Mouse (Mus musculus) forebrain, embryonic 14.5 days (tissue): ENCODE measurements around the gene Hist1h1d. TPM values are rescaled to one million over a fixed set of nuclear protein-coding genes. Genes with fewer than 3 reads are reported as not detected.
"Not testable (repeated sequence)": the region's sequence is repeated elsewhere in the genome, so short reads cannot be mapped to it uniquely, and the experiment has no call there.

ENCODE experiments used
- ATAC-seq: fragments of 200-750 bp; cut with Nextera tagmentation; 2 replicates; pipeline ENCODE4 v1.8.0; 2017; ENCODE audit warnings: mild to moderate bottlenecking, moderate library complexity
- DNase-seq: peaks from one replicate; pipeline ENCODE4 v3.0.0-alpha.2; 2015; ENCODE audit warnings: low spot score
- H3K27ac ChIP-seq: fragments of 300-500 bp; sonication (generic); 2 replicates; pipeline ENCODE4 v1.5.1; 2014; ENCODE audit warnings: low read depth, mild to moderate bottlenecking, control low read depth, low read length, moderate library complexity
- H3K27me3 ChIP-seq: fragments of 300-500 bp; sonication (generic); replicated peaks from 2 replicates; pipeline ENCODE4 v1.6.1; 2014; ENCODE audit warnings: low read length, control low read depth, mixed read lengths; ENCODE audit not compliant: control insufficient read depth, insufficient read depth
- H3K36me3 ChIP-seq: fragments of 300-500 bp; sonication (generic); 2 replicates; pipeline ENCODE4 v1.6.1; 2014; ENCODE audit warnings: low read length, control low read depth; ENCODE audit not compliant: control insufficient read depth, insufficient read depth
- H3K4me1 ChIP-seq: fragments of 300-500 bp; sonication (generic); 2 replicates; pipeline ENCODE4 v1.6.1; 2014; ENCODE audit warnings: antibody characterized with exemption, low read length, control low read depth; ENCODE audit not compliant: control insufficient read depth, insufficient read depth
- H3K4me2 ChIP-seq: fragments of 300-500 bp; sonication (generic); 2 replicates; pipeline ENCODE4 v1.6.1; 2014; ENCODE audit warnings: mild to moderate bottlenecking, control low read depth, low read length
- H3K4me3 ChIP-seq: fragments of 300-500 bp; sonication (generic); 2 replicates; pipeline ENCODE4 v1.5.1; 2014; ENCODE audit warnings: low read depth, low read length, control low read depth
- H3K9ac ChIP-seq: fragments of 300-500 bp; sonication (generic); 2 replicates; pipeline ENCODE4 v1.6.1; 2014; ENCODE audit warnings: mild to moderate bottlenecking, low read length, control low read depth, moderate library complexity
- H3K9me3 ChIP-seq: fragments of 300-500 bp; sonication (generic); replicated peaks from 2 replicates; pipeline ENCODE4 v1.6.1; 2016; ENCODE audit warnings: low read length, control low read depth, mixed read lengths; ENCODE audit not compliant: control insufficient read depth
- WGBS: fragments of 180-500 bp; shearing (Covaris S2); extraction: QIAGEN DNeasy Blood & Tissue Kit; methylation state at CpG from one replicate; pipeline ENCODE4 v1.1.7; 2014; 5-methylcytosine and 5-hydroxymethylcytosine counted together
- polyA plus RNA-seq: library from polyadenylated mRNA; unstranded; fragments of >200 nt; fragmentation: Nextera tagmentation; extraction: Ambion mirVana; gene quantifications from 2 replicates; pipeline ENCODE4 v1.2.1, GENCODE M21; 2014

Hist1h1d gene
- polyA plus RNA-seq, 1 experiment from 2014 or later = 0.52 TPM

DNA sequence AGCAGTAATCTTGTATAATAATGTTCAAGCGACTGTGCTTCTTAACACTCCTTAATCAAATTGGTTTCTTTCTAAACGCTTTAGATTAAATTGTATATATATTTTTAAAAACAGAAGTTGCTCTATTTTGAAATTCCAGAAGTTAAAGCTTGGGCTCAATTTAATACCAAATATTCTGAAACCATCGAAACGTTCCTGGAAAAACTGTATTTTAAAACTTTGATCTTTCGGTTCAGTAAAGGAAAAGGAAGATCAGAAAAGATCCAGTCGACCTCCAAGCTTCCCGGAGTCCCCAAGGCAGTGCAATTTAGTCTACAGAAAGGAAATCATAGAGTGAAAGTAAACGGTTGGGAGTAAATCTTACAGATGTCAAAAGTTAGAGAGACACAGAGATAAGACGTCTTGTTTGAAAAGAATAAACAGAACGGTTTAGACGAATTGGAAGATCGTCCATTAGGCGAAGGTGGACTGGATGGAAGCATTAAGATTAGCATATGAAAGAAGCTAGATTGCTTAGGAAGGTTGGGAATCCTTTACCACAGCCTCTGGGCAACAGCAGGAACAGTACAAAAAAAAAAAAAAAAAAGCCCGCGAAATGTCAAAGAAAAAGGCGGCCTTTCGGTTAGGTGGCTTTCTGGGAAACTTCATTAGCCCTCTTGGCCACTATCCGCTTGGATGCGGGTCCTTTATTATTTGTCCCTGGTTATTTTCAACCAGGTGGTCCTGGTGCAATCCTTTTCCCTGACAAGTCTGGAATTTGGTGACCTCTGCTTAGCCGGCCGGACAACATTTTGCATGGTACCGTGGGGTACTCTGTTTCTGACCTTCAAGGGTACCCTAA lies 33.3 kb downstream of the Hist1h1d start:
- Histone ChIP-seq H3K36me3 (no peaks in the 10 kb centered on the region), H3K4me1 (peaks cover 25% of the 10 kb centered on the region), H3K27me3 (no peaks in the 10 kb centered on the region), H3K4me3 (peak overlapping the region; percentile 42), H3K9me3 (no peaks in the 10 kb centered on the region), H3K4me2 (peak overlapping the region; percentile 93), H3K27ac (peak overlapping the region; percentile 96), H3K9ac (peak overlapping the region; percentile 48)
- ATAC-seq (peak; percentile 14; the same call in 1 of the 2 replicates), DNase-seq (peak; percentile 41)
- under 1% methylated on average over 22 of the region's 22 CpGs for WGBS

DNA sequence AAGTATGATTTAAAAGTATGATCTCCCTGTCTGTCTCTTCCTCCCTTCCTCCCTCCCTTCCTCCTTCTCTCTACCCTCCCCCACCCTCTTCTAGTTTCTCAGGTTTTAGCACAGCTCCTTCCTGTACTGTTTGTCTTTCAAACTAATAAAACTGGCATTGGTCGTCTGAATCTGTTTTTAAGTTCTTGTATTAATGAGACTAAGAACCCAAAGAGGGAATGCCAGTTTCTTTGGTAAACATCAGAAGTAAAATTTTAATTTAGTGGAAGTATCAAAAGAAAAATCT lies 33.8 kb downstream of the Hist1h1d start:
- peak overlapping the region; percentile 42; the same call in 1 of the 2 replicates for H3K4me3 ChIP-seq
- H3K27me3 ChIP-seq = no peaks in the 10 kb centered on the region
- peak overlapping the region; percentile 93 for H3K4me2 ChIP-seq
- ATAC-seq (no peak), DNase-seq (no peak)
- H3K36me3 ChIP-seq = no peaks in the 10 kb centered on the region
- H3K9me3 ChIP-seq = no peaks in the 10 kb centered on the region
- 5% methylated on average over 1 of the region's 1 CpGs for whole genome bisulfite sequencing
- peak overlapping the region; percentile 48 for H3K9ac ChIP-seq
- peak overlapping the region; percentile 84 for H3K27ac ChIP-seq
- H3K4me1 ChIP-seq = peaks cover 24% of the 10 kb centered on the region

DNA sequence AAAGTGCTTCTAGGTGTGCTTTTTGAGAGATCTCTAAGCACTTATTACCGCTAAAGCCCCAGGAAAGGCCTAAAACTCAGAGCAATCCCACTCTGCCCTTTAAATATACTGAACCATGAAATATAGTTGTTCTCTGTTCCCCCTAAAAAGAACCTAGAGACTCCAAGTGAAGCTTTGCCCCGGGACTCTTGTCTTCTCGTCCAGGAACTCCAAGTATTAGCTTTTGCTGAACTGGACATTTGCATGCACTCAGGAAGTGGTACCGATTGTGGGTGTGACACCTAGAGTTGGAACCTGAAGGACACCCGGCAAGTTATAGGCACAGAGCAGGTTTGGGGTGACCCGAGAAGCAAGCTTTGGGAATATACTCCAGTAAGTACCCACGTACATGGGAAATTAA lies 38.1 kb downstream of the Hist1h1d start:
- H3K4me3 ChIP-seq = no peak overlapping the region
- H3K4me1 ChIP-seq = peaks cover 5% of the 10 kb centered on the region; the same call in 1 of the 2 replicates
- no peak overlapping the region for H3K4me2 ChIP-seq
- WGBS = 94% methylated on average over 7 of the region's 7 CpGs
- no peaks in the 10 kb centered on the region for H3K36me3 ChIP-seq
- H3K27ac ChIP-seq = no peak overlapping the region
- no peak for DNase-seq
- no peak for ATAC-seq
- H3K9ac ChIP-seq = no peak overlapping the region
- H3K9me3 ChIP-seq = no peaks in the 10 kb centered on the region
- H3K27me3 ChIP-seq = no peaks in the 10 kb centered on the region

DNA sequence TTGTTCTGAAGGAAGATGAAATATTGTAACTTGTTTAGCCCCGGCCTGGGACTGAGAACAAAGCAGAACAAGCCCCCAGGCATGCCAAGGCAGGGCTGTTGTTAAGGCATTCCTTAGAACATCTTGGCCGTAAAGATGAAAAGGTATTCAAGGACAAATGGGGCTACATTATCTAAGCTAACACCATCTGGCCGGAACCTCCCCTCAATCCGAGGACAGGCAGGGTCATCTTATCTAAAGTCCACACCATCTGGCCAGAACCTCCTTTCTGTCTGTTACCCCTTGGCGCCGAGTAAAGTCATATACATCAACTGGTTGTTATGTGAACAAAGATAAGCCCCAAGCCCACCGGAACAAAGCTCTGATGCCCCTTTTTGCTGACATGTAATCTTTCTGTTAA lies 38.8 kb downstream of the Hist1h1d start:
- not testable (repeated sequence) for H3K9ac ChIP-seq, H3K27ac ChIP-seq, DNase-seq, H3K4me3 ChIP-seq, H3K27me3 ChIP-seq, ATAC-seq, H3K9me3 ChIP-seq, H3K4me2 ChIP-seq, H3K36me3 ChIP-seq, H3K4me1 ChIP-seq
- WGBS = 94% methylated on average over 7 of the region's 7 CpGs

DNA sequence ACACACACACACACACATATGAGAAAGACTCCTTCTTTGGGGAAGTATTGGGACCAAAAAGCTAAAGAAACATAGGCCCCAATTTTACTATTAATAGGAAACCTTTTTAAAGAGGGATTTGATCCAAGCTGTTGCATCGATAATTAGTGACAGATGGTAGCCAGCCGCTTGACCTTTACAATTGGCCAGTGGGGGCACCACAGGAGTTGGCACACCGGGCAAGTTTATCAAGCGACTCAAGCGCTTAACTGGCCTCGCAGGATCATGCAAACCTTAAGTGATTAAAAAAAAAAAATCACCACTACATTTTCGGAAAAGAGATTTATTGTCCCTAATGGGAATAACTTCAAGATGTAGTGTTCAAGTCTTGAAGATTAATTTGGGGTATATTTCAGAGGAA lies 39.6 kb downstream of the Hist1h1d start:
- ATAC-seq = no peak
- Histone ChIP-seq H3K9me3 (no peaks in the 10 kb centered on the region), H3K27me3 (no peaks in the 10 kb centered on the region), H3K4me2 (no peak overlapping the region), H3K36me3 (no peaks in the 10 kb centered on the region), H3K27ac (no peak overlapping the region), H3K4me3 (no peak overlapping the region), H3K9ac (no peak overlapping the region), H3K4me1 (no peaks in the 10 kb centered on the region)
- DNase-seq = no peak
- 91% methylated on average over 7 of the region's 7 CpGs for WGBS

DNA sequence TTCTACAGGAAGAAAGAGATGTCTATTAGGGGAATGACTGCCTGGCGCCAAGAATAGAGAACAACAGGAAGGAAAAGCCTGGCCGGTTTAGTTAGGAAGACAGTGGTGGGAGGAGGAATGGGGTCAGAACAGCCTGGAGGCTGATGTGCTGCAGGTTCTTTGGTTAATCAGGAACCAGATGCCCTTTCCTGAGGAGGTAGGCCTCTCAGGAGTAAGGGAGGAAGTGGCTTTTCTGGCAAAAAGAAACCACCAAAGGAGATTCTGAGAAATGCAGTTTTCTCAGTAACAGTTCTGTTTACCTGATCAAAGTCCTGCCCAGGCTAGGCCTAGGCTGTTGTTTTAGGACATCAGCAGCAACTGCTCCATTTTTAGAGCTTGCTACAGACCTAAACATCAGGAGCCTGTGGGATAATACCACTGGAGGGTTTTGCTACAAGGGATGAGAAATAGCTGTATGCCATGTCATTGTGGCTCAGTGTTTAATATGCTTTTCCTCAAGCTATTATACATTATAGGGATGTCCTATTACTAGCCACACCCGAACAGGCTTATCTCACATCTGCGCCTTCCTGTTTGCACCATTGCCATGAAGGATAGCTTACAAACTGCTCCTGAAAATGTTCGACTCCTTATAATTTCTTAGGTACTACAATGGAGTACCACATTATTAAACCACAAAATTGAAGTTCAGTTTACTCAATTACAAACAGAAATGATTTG lies 40.1 kb downstream of the Hist1h1d start:
- Histone ChIP-seq H3K36me3 (no peaks in the 10 kb centered on the region), H3K9me3 (no peaks in the 10 kb centered on the region), H3K4me2 (no peak overlapping the region), H3K9ac (no peak overlapping the region), H3K27ac (no peak overlapping the region), H3K27me3 (no peaks in the 10 kb centered on the region), H3K4me1 (no peaks in the 10 kb centered on the region), H3K4me3 (no peak overlapping the region)
- DNase-seq (no peak), ATAC-seq (no peak)
- WGBS = 87% methylated on average over 5 of the region's 5 CpGs

DNA sequence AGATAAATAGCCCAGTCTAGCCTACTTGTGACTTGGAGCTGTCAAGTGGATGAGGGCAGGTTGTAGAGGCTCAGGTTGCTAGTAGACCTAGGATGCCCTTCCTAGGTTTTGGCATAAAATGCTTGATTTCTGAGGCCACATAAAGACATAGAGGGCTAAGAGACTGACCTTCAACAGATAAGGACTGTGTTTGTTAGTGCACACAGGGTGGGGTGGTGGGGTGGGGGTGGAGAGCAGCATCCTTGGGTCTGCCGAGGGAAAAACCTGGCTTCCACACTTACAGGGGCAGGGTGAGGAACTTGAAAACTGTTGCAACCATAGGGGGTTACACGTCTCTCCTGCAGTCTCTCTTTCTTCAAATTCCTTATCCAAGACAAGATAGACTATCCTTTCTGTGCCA lies 42.1 kb downstream of the Hist1h1d start:
- 77% methylated on average over 2 of the region's 2 CpGs for WGBS
- Histone ChIP-seq H3K27ac (no peak overlapping the region), H3K9me3 (no peaks in the 10 kb centered on the region), H3K9ac (no peak overlapping the region), H3K4me3 (no peak overlapping the region), H3K36me3 (no peaks in the 10 kb centered on the region), H3K4me1 (no peaks in the 10 kb centered on the region), H3K27me3 (no peaks in the 10 kb centered on the region), H3K4me2 (no peak overlapping the region)
- ATAC-seq (no peak), DNase-seq (no peak)

DNA sequence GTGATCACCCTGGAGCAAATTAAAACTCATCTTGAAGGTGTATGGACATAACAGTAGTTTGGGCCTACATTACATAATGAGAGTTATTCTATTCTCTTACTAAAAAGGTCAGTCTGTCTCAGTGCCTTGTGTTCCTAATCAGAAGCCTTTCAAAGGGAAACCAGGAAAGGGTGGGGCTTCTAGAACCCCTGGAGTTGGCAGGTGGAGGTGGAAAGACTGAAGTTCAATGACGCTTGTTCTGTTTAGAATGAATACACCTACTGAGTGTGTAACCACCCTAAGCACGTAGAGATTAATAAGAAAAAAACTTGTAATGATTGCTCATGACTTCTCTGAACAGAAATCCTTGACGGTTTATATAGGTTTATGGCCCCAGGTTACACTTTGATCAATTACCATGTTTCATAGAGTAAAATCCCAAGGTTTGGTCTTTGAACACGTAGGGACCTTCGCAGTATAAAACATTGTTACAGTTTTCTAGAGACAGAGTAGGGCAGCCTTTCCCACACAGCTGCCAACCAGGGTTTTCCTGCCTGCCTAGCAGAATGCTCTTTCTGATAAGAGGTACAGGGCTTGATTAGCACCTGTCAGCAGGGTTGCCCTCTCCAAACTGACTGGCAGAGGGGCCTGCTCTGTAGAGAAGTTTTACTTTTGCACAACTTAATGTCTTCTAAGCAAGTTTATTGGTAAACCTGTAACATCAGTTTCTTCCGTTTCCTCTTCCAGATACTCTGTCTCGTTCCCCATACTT lies 42.7 kb downstream of the Hist1h1d start:
- Histone ChIP-seq H3K4me1 (no peaks in the 10 kb centered on the region), H3K4me3 (no peak overlapping the region), H3K27me3 (no peaks in the 10 kb centered on the region), H3K4me2 (no peak overlapping the region), H3K9me3 (no peaks in the 10 kb centered on the region), H3K27ac (no peak overlapping the region), H3K36me3 (no peaks in the 10 kb centered on the region), H3K9ac (no peak overlapping the region)
- no peak for DNase-seq
- no peak for ATAC-seq
- 84% methylated on average over 7 of the region's 7 CpGs for WGBS
